Mouse (Mus musculus): ENCODE results near the gene Gm10715. TPM values are rescaled to one million over a fixed set of nuclear protein-coding genes. Genes with fewer than 3 reads are reported as not detected.
"Not testable (repeated sequence)": the region's sequence is repeated elsewhere in the genome, so short reads cannot be mapped to it uniquely, and the experiment has no call there.

The Gm10715 gene
- not detected for total RNA-seq (2021)
- long read RNA-seq, experiment 1: 0 reads
- long read RNA-seq, experiment 2: 0 reads

DNA sequence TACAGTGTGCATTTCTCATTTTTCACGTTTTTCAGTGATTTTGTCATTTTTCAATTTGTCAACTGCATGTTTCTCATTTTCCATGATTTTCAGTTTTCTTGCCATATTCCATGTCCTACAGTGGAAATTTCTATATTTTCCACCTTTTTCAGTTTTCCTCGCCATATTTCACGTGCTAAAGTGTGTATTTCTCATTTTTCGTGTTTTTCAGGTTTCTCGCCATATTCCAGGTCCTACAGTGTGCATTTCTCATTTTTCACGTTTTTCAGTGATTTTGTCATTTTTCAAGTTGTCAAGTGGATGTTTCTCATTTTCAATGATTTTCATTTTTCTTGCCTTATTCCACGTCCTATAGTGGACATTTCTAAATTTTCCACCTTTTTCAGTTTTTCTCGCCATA, at the start of gene Gm10715:
Gene Gm10715 (plus strand): TSS at position 301 of the 400 bp plus-strand sequence.
- not testable (repeated sequence) for DNase-seq

GRCm38 (mm10) chr9:3000445-3000972, 36.2 kb upstream of the Gm10715 start, which contains the start of gene Gm10722:
Gene Gm10722 (plus strand): TSS chr9:3000922.
- peak in 1 of 2 experiments; percentile 1 for DNase-seq

DNA sequence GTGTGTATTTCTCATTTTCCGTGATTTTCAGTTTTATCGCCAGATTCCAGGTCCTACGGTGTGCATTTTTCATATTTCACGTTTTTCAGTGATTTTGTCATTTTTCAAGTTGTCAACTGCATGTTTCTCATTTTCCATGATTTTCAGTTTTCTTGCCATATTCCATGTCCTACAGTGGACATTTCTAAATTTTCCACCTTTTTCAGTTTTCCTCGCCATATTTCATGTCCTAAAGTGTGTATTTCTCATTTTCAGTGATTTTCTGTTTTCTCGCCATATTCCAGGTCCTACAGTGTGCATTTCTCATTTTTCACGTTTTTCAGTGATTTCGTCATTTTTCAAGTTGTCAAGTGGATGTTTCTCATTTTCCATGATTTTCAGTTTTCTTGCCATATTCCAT, 35.7 kb upstream of the Gm10715 start:
- DNase-seq: not testable (repeated sequence)

- DNase-seq: peak; percentile 2 to 92
Observed at GRCm38 (mm10) chr9:3001948-3002659, 34.6 kb upstream of the Gm10715 start.

GRCm38 (mm10) chr9:3002794-3003396, 33.8 kb upstream of the Gm10715 start, which contains the start of gene Gm11168:
Gene Gm11168 (plus strand): TSS chr9:3003346.
- DNase-seq: peak in 1 of 2 experiments; percentile 3

GRCm38 (mm10) chr9:3006179-3006578, 30.5 kb upstream of the Gm10715 start:
- DNase-seq: not testable (repeated sequence)

- peak in 1 of 2 experiments; percentile 3 for DNase-seq
Observed at GRCm38 (mm10) chr9:3006636-3007035, 30.0 kb upstream of the Gm10715 start.

- DNase-seq: peak in 1 of 2 experiments; percentile 0
Observed at GRCm38 (mm10) chr9:3007272-3007671, 29.4 kb upstream of the Gm10715 start.

GRCm38 (mm10) chr9:3009331-3009730, 27.3 kb upstream of the Gm10715 start:
- not testable (repeated sequence) for DNase-seq

- not testable (repeated sequence) for DNase-seq
Observed at GRCm38 (mm10) chr9:3012054-3012621, 24.5 kb upstream of the Gm10715 start.

- not testable (repeated sequence) for DNase-seq
Observed at GRCm38 (mm10) chr9:3012733-3013279, 23.9 kb upstream of the Gm10715 start, which contains the start of gene Gm10721. Gene Gm10721 (plus strand): TSS chr9:3013140.

GRCm38 (mm10) chr9:3015354-3015753, 21.3 kb upstream of the Gm10715 start, which contains the start of gene Gm10720:
Gene Gm10720 (plus strand): TSS chr9:3015654.
- DNase-seq: not testable (repeated sequence)

GRCm38 (mm10) chr9:3015896-3016295, 20.8 kb upstream of the Gm10715 start:
- DNase-seq: peak in 1 of 2 experiments; percentile 0

DNA sequence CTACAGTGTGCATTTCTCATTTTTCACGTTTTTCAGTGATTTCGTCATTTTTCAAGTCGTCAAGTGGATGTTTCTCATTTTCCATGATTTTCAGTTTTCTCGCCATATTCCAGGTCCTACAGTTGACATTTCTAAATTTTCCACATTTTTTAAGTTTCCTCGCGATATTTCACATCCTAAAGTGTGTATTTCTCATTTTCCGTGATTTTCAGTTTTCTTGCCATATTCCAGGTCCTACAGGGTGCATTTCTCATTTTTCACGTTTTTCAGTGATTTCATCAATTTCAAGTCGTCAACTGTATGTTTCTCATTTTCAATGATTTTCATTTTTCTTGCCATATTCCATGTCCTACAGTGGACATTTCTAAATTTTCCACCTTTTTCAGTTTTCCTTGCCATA, 19.6 kb upstream of the Gm10715 start, which contains the start of gene Gm10719:
Gene Gm10719 (plus strand): TSS at position 301 of the 400 bp plus-strand sequence.
- DNase-seq: not testable (repeated sequence)

- DNase-seq: peak in 1 of 2 experiments; percentile 92
Observed at GRCm38 (mm10) chr9:3018944-3019343, 17.7 kb upstream of the Gm10715 start.

DNA sequence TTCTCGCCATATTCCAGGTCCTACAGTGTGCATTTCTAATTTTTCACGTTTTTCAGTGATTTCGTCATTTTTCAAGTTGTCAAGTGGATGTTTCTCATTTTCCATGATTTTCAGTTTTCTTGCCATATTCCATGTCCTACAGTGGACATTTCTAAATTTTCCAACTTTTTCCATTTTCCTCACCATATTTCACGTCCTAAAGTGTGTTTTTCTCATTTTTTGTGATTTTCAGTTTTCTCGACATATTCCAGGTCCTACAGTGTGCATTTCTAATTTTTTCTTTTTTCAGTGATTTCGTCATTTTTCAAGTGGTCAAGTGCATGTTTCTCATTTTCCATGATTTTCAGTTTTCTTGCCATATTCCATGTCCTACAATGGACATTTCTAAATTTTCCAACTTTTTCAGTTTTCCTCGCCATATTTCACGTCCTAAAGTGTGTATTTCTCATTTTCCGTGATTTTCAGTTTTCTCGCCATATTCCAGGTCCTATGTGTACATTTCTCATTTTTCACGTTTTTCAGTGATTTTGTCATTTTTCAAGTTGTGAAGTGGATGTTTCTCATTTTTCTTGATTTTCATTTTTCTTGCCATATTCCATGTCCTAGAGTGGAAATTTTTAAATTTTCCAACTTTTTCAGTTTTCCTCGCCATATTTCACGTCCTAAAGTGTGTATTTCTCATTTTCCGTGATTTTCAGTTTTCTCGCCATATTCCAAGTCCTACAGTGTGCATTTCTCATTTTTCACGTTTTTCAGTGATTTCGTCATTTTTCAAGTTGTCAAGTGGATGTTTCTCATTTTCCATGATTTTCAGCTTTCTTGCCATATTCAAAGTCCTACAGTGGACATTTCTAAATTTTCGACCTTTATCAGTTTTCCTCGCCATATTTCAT, 16.6 kb upstream of the Gm10715 start:
- DNase-seq: peak in 1 of 2 experiments; percentile 47

GRCm38 (mm10) chr9:3022316-3023008, 14.2 kb upstream of the Gm10715 start:
- DNase-seq: not testable (repeated sequence)

- DNase-seq: peak in 1 of 2 experiments; percentile 0
Observed at GRCm38 (mm10) chr9:3023312-3023984, 13.2 kb upstream of the Gm10715 start, which contains the start of gene Gm10718. Gene Gm10718 (plus strand): TSS chr9:3023547.

DNA sequence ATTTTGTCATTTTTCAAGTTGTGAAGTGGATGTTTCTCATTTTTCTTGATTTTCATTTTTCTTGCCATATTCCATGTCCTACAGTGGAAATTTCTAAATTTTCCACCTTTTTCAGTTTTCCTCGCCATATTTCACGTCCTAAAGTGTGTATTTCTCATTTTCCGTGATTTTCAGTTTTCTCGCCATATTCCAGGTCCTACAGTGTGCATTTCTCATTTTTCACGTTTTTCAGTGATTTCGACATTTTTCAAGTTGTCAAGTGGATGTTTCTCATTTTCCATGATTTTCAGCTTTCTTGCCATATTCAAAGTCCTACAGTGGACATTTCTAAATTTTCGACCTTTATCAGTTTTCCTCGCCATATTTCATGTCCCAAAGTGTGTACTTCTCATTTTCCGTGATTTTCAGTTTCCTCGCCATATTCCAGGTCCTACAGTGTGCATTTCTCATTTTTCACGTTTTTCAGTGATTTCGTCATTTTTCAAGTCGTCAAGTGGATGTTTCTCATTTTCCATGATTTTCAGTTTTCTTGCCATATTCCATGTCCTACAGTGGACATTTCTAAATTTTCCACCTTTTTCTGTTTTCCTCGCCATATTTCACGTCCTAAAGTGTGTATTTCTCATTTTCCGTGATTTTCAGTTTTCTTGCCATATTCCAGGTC, 12.6 kb upstream of the Gm10715 start:
- DNase-seq: not testable (repeated sequence)

Measured in adrenal gland, postnatal 36 days (tissue).